Mouse (Mus musculus): ENCODE measurements at regions not wholly inside any gene's neighbourhood (a gene's known extent, or its start where the extent isn't known, plus 50 kb on each side); places are given as distances from the start of the nearest gene placed in this dataset.

DNA sequence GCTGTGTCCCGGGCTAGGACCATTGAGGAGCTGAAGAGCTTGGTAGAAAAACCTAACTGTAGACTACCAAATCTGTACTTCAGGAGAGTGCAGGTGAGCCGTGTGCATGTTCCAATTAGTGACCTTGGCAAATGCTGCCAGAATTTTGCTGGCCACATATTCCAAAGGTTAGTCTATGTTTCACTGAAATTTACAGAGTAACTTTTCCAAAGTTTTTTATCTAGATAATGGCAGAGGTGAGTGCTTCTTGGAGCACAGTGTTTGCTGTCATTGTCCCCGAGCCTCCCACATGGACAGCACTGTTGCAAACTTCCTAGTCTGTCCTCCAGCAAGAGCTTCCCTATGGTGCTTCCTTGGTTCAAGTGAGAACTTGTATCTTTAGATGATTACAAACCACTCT is 232.5 kb downstream of the Foxa2 start:
- TF ChIP-seq HCFC1 (IDR thresholded peaks at IDR 0.05; ENCODE audit: borderline replicate concordance, insufficient read depth, low read length): no peak
- TF ChIP-seq ZNF384 (IDR thresholded peaks at IDR 0.05; ENCODE audit: low read depth, low read length): no peak
- TF ChIP-seq CHD2 (IDR thresholded peaks at IDR 0.05; ENCODE audit: low read depth, low read length): no peak
- no peak for TF ChIP-seq MAFK (IDR thresholded peaks at IDR 0.05; ENCODE audit: insufficient read depth, low read depth, low read length)
- TF ChIP-seq ZC3H11A (IDR thresholded peaks at IDR 0.05; ENCODE audit: borderline replicate concordance, low read depth, low read length): no peak
